Mouse (Mus musculus): ENCODE results near the gene Taf3. TPM values are rescaled to one million over a fixed set of nuclear protein-coding genes. Genes with fewer than 3 reads are reported as not detected.

The Taf3 gene
- total RNA-seq, 2 experiments from 2014 or later: 8.4 to 10.4 TPM

DNA sequence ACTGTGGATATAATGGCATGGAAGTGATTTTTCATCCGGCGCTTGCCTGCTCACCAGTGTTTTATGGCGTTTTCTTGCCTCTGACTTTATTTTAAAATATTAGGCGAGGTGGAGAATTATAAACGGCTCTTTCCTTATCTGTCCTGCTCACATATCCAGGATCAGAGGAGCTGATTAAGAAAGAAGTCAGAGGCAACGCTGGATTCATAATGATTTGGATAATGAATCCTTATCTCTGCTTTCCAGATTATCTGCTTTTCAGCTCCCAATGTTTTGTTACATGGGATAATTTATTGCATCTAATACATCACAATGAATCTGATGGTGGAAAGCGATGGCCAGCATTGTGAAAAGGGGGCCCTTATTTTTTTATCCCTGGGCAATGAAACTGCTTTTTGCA, 155.9 kb downstream of the Taf3 start:
- DNase-seq (ENCODE audit: low spot score in 2 of 2): no peak

DNA sequence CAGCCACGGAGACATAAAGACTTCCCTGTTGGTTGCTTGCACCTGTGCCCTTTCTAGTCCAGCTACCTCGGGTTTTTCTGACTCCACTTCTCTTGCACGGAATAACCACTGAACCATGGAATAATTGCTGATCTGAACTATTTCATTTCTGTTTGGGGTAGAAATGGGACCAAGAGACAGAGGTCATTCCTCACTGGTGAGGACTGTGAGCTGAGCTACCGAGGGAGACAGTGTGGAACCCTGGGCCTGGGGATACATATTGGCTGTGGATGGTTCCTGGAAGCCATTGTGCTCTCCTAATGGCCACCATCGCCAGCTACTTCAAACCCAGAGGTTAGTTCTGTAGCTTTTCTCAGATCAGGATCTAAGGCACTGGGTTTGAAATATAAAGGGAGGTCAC, 157.5 kb downstream of the Taf3 start:
- DNase-seq (ENCODE audit: low spot score in 2 of 2): no peak

DNA sequence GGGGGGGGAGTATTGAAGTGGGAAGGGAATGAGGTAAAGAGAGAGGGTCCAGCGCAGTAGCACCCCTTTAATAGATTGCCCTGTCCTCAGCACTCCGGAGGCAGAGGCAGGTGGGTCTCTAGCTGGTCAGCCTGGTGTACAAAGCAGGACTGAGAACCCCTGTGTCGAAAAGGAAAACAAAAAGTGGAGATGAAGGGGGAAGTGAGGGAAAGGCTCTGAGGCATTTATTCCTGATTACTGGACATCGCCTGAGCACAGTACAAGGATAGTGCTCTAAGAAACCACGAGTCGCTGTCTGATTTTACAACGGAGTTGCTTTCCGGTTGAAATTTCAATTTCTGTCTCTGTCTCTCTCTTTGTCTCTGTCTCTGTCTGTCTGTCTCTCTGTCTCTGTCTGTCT, 158.1 kb downstream of the Taf3 start:
- DNase-seq (ENCODE audit: low spot score in 2 of 2): no peak

DNA sequence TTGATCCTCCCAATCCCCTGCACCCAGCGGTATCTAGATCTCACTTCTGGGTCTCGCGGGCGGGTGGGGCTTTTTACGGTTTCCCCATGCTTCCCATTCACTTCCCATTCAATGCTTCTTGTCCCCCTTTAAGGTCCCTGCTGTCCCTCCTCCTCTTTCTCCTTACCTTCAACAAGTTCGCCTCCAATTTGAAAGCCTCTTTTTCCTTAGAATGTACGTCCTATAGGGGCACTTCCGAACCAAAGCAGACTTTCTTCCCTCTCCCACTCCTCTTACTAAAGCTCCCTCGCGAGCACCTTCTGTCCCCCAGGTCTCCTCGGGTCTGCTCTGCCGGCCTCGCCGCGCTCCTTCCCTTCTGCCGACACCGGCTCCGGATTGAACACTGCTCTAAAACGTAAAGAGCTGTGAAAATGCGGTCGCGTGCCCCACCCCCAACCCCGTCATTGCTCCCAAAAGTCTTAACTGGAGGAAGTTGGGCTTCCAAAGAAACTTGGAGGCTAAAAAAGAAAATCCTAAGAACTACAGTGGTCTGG, 158.7 kb downstream of the Taf3 start, which contains the start of gene Gata3:
TSS of gene Gata3 (minus strand) at position 384 of the 533 bp plus-strand sequence.
- DNase-seq (ENCODE audit: low spot score in 2 of 2): no peak

DNA sequence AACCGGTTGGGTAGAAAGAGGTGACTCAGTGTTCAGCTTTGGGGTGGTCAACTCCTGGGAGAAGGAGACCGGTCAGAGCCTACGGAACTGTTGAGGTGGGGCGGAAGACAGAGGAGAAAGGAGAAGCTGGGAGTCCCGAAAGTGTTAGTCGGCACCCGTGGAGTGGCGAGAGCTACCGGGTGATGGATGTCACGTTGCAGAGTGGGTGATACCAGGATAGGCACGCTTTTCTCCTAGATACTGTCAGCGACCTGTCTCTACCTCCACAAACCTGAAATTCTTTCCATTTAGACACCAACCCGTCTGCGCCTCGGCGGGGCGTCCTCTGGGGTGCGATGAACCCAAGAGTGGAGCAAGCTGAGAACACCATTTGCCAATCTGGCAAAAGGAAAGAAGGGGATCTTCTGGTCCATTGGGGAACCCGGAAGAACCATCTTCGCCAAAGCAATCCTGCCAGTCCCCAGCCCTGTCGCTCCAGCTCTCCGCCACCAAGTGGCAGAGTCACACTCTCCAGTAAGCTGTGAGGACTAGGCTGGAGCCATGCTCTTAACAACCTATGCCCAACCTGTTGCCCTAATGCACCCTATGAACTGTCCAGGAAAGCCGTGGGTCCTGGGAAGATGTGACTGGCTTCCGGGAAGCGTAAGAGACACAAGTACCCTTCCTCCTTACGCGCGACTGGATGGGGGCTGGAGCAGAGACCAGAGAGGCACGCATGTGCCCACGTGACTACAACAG, 159.3 kb downstream of the Taf3 start, which contains the start of gene 9230102O04Rik:
TSS of gene 9230102O04Rik (minus strand) at position 628 of the 738 bp plus-strand sequence.
- no peak for DNase-seq (ENCODE audit: low spot score in 2 of 2)

DNA sequence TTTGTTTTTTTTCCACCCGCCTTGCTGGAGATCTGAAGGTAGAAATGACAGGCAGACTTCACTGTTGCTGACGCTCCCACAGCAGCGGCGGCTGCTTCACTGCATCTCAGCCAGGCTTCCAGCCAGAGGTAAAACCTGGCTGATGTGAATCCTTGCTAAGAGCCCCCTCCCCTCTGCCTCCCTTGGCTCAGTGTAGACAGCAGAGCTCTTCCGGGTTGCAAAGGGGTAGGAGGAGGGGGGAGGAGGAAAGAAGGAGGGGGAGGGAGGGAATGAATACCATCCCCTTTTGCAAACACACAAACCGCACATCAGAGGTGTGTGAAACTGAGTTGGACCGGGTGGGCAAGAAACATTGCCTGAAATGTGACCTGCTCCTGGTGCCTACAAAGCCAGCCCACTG, 160.8 kb downstream of the Taf3 start:
- DNase-seq (ENCODE audit: low spot score in 2 of 2): no peak

DNA sequence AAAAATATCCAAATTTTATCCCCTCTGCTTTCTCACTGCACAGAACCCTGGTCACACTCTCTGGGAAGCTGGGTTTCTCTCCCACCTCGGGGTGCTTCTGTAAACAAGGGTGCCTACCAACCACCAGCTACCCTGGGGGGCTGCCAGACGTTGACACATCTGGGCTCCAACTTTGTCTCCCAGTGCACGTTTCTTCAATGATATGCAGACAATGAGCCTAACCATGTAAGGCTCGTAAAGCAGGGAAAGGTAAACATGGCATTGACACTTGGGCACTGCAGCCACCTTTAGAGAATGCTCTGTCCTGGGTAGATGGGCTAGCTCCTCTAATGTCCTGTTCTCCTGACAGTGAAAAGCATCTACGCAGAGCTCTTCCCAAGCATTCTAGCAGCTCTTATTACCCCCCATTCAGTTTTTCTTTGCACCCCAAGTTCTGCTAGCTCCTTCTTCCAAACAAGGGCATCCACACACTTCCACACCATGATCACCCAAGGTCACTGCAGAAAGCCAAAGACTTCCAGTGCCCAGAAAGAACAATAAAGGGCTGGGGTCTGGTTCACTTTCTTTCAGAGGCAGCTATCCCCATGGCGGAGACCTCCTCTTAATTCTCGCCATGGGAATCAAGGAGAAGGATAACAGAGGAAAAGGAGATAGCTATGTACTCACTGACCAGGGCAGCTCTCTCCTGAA, 161.3 kb downstream of the Taf3 start:
- no peak for DNase-seq (ENCODE audit: low spot score in 2 of 2)

DNA sequence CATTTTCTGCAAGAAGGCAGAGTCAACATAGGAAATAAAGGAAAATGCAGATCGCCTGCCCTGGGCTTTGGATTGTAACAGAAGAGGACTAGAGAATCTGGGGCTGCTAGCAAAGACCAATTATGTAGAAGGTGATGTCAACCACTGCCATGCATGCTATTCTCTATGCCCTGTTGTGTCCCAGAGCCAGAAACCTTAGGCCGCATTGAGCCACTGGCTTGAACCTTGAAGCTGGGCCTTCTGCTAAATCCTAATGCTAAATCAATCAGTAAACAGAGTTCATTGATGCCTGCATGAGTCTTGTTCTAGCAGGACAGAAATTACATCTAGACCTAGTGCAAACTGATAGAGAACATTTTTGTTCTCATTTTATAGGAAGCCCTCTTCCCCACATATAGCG, 162.4 kb downstream of the Taf3 start:
- no peak for DNase-seq (ENCODE audit: low spot score in 2 of 2)

DNA sequence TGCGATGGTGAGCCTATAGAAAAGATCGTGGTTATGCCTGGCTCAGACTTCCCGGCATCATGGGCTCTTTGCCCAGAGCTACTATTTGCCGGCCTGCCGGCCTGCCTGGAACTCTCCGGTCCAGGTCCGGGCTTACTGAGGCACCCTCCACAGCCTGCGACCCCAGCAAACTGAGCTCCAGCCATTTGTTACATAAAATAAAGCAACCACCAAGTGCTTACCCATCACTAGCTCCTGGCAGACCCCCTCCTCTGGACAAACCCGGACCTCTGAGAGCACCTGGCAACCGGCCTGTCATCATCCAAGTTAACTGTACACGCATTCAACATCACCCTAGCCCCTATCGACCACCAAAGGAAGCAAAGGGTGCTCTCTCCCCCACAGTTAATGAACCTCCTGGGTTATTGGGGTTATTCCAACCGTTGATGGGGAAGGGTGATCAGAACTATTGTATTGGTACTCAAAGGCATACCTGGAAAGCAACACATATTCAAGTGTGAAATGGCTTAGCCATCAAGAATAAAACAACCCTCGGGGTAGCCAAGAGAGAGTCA, 163.1 kb downstream of the Taf3 start:
- DNase-seq (ENCODE audit: low spot score in 2 of 2): no peak

DNA sequence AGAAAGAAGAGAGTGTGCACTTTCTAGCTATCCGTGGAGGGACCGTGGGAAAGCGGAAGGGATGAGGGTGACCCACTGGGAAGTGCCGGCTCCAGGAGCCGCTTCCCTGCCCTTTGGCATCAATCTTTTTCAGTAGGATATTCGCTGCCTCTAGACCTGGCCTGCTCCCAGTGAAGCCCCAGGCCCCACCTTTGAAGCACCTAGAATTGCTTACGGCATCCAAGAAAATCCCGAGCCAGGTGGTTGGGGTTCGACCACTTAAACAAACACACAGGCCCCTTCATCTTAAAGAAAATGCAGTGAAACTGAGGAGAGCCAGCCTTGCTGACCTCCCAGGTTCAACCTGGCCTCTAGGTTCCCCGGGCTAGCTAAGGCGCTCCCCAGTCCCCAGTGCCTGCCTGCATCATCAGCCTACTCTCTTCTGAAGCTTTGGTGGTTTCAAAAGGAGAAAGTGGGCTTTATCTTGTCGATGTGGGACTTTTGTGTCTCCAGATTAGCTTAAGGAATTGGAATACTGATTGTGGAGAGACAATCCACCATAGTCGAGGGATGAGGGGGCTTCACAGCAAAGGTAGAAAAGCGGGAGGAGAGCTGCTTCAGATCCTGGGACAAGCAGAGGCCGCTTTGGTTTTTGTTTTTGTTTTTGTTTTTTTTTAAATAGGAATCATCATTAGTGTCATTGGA, 163.7 kb downstream of the Taf3 start:
- no peak for DNase-seq (ENCODE audit: low spot score in 2 of 2)

DNA sequence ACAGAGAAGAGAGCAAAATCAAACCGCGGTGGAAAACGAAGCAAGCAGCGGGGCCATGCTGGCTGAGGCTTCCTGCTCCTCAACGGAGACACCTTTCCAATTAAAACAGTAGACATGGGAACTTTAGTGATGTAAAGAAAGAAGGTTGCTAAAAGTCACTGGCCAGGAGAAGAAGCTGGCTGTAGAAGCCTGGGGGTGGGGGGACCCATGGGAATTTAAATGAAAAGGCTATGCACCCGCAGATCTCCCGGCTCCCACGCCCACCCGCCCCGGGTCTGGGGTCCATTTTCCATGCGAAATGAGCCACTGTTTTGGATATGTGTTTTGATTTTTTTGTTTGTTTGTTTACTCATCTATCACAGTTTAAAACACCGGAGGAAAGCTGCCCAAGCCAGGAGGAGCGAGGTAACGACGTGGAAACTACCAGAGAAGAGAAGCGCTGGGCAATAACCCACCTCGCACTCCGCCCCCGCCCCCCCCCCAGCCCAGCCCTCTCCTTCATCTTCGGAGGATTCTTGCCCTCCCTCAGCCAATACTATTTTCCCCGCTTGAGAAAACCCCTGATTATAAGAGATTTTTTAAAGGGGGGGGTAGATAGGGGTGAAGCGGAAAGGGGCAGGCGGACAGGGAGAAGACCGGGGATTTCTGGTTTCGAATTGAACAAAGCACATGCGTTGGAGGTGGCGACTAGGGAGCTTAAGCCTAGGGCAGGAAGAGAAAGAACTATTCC, 164.4 kb downstream of the Taf3 start:
- DNase-seq (ENCODE audit: low spot score in 2 of 2): no peak

DNA sequence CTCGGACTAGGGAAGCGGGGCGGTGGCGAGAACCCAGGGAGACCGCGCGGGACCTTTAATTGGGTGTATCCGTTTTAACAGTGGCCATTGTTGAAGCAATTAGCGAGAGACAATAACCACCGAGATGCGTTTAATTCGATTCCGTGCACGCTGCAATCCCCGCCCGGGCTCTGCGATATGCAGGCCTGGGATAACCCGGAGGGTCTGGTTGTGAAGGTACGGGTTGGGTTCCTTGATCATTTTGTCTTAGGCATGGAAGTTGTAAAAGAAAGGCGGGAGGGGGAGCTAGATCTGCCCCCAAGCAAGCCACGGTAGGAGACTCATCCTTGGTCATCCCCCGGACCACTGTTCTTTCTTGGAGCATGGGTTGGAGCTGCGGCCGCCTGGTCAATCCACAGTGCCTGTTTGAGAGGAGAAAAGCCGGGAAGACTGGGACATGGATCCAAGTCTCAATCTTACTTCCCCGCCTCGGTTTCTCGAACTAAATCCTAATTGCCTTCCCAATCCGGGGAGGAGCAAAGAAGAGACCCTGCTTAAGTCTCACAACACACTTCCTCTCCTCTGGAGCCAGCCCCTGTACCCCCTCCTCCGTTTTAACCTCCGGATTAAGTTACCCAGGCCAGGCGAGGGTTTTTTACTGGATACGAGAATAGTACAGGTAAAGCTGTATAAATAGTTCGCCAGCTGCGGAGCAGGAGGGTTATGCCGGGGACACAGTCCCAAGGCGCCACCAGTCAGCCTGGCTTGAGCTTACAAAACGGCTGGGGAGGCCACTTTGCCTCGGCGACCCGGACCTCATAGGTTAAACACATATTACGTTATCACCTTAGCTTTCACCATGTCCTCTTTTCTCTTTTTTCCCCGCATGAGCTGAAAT, 165.2 kb downstream of the Taf3 start:
- DNase-seq (ENCODE audit: low spot score in 2 of 2): no peak

DNA sequence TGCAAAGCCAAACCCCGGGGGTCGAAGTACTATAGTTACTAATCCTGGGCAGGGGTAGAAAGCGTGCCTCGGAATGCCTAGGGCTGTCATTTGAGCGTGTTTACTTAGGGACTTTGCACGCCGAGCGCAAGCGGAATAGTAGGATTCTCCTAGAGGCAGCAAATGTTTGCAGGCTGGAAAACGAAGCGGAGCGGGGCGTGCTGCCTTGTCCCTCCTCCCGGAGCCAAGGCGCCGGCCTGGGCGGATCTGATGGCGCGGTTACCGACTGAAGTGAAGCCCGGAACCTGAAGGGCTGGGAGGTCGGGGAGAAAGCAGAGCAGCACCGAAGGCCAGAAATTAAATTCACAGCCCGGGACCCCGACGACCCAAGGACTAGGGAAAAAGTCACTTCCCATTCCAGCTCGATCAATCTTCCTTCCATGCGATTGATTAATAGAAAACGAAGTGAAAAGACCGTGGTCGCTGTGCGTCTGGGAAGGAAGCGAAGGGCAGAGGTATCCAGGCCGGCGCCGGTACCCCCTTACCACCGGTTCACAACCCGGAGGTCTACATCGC, 165.9 kb downstream of the Taf3 start:
- peak in 1 of 2 experiments; percentile 37 for DNase-seq (ENCODE audit: low spot score in 2 of 2)

DNA sequence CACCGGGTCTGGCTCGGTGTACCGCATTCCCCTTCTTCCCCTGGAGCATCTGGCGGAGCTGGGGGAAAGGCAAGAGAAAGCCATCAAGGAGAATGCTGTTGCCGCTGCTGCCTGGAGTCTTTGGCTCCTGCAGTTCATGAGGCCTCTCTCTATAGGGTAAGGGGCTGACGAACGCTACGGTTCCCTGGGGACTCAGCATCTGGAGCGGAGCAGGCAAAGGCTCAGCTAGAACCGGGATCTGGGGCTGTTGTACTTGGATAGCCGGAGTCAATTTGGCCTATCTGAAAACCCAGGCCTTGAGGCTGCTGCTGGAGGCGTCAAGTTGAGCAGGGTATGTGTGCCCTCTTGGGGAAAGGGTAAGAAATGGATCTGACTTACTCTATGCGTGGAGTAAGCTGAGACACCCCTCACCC, 166.8 kb downstream of the Taf3 start:
- no peak for DNase-seq (ENCODE audit: low spot score in 2 of 2)

DNA sequence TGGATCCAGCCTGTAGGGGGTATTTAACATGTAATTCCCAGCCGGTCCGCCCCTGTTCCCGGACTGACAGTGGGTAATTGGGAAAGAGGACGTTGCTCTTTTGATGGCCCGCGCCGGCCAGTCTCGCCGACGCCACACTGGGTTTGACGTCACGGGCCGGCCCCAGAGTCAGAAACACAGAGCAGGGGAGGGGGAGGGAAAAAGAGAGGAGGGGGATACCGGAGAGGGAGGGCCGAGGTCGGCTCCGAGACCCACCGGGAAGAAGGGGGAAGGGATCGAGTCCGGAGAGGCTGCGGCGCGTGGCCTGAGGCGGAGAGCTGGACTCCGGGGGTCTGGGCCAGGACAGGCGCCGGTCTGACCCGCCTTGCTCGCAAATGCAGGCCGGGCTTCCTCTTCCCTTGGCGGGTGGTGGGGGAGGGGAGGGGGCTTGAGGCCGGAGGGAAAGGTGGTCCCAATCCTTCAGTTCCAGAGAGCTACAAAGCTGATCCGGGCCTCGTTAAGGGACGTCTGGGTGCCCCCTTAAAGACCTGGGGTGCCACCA, 167.3 kb downstream of the Taf3 start, which contains the start of gene 4930412O13Rik:
TSS of gene 4930412O13Rik (plus strand) at position 202 of the 541 bp plus-strand sequence.
- DNase-seq (ENCODE audit: low spot score in 2 of 2): no peak

DNA sequence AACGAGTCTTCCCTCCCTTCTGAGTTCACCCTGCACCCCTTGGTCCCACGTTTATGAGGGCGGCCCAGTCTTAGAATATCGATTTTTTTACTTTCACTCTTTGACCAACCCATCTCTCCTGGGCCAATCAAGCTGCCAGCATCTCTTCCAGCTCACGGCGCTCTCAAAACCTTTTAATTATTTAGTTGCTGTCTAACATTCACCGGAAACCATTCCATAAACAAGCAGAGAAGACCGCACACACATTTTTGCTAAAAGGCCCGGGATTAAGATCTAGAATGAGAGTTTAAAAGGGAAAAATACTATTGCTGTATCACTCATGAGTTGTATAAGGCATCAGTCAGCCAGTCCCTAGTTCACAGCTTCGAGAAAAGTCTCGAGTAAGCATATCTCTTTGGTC, 168.1 kb downstream of the Taf3 start:
- no peak for DNase-seq (ENCODE audit: low spot score in 2 of 2)

DNA sequence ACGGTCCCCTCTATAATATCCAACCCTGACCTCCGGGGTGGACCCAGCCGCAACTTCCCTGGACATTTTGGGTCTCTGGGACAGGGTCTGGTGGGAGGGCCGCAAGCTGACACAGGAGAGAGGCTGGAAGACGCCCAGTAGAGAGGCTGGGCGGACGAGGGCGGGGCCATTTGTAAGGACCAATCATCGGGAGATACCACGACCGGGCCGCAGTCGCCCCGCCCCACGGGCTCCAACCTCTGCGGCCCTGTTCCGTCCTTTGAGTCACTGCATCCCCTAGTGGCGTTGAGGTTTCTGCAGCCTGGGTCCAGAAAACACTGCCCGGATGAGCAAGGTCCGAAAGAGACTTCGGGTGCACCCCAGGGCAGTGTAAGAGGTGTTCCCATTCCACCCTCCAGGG, 168.9 kb downstream of the Taf3 start:
- DNase-seq (ENCODE audit: low spot score in 2 of 2): peak; percentile 81 to 91

DNA sequence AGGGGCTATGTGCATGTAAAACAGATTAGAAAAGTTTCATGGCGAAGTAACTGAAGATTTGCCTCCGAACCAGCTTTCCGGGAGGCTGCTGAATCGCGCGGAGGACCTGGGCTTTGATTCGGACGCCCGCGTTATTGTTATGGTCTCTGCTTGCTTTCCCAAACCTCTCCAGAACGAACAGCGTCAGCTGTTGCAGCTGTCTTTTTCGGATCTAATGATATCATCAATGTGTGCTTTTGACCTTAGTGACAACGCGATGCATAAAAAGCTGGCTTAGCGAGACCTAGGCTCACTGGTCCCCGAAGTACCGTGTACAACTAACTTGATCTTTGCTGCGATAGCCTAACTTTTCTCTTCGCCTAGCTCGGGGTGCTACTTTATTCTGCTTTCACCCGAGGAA, 169.3 kb downstream of the Taf3 start:
- no peak for DNase-seq (ENCODE audit: low spot score in 2 of 2)

DNA sequence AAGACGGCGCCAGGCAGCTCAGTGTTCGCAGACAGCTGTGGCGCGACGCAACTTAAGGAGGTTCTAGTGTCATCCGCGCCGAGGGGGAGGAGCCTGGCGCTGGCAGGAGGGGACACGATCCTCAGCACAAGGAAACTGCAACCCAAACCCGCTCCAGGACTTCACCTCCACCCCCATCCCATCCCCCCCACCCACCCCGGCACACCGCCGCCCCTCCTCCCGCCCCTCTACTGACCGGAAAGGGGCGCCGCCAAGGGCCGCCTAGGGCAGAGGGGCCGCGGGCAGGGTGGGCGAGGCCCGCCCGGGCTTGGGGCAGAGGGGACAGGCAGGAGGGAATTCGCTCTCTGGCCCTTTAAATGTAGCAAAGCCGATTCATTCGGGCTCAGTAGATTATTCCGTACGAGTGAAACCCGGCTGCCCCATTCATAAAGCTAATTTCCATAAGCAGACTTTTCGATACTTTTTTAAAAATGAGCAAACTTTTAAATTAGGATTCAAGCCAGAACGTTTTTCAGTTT, 169.8 kb downstream of the Taf3 start:
- DNase-seq (ENCODE audit: low spot score in 2 of 2): no peak

Data from gastrocnemius, postnatal 4 days (tissue).